Mouse (Mus musculus) C2C12 (cell line): ENCODE results near the gene Sp9.

Experiments used
- CEBPB ChIP-seq: IDR thresholded peaks from one replicate; pipeline ENCODE4 v1.6.1; 2011; ENCODE audit warnings: low read depth, mild to moderate bottlenecking, control low read depth, moderate library complexity
- CTCF ChIP-seq: IDR thresholded peaks from one replicate; pipeline ENCODE4 v1.5.1; 2011; ENCODE audit not compliant: control insufficient read depth, insufficient read depth, insufficient read length
- MYOD1 ChIP-seq: IDR thresholded peaks from one replicate; pipeline ENCODE4 v1.6.1; 2011; ENCODE audit warnings: low read depth; ENCODE audit not compliant: control insufficient read depth, insufficient read length
- MYOG ChIP-seq: IDR thresholded peaks from one replicate; pipeline ENCODE4 v1.6.1; 2011; ENCODE audit not compliant: control insufficient read depth, insufficient read length; ENCODE audit errors: extremely low read depth
- USF1 ChIP-seq: IDR thresholded peaks from one replicate; pipeline ENCODE4 v1.6.1; 2011; ENCODE audit warnings: low read depth, mild to moderate bottlenecking, control low read depth, moderate library complexity

GRCm38 (mm10) chr2:73275261-73276040, 3.7 kb downstream of the Sp9 start:
- TF ChIP-seq CEBPB (no peak), CTCF (no peak), MYOD1 (no peak), USF1 (no peak), MYOG (no peak)
